In genomic region chr17:28015068-28015730, GRCm38 (mm10) we compare ENCODE assay signal across 8 mouse cellular contexts.
A peak's percentile ranks its signal among the peaks of the same experiment; 100 is the strongest.
DNase-seq lines count a peak whose midpoint lies in the region; ATAC-seq and TF ChIP-seq lines count a peak whose summit lies in the region.

No protein-coding gene starts in this region.

- H3K4me3 ChIP-seq in thymus, adult 2 months (ENCODE audit: control insufficient read depth, insufficient read depth, low read length) = peak overlapping the region; percentile 13
- no peak overlapping the region for H3K4me3 ChIP-seq in liver, embryonic 12.5 days

- no peak for TF ChIP-seq POLR2A in thymus, adult 2 months (IDR thresholded peaks at IDR 0.05; ENCODE audit: control insufficient read depth, extremely low read depth, insufficient read depth, low read length, poor library complexity)

- WGBS in thymus, adult 2 months = 6% methylated on average over 17 of the region's 17 CpGs
- WGBS in liver, embryonic 12.5 days (ENCODE audit: insufficient replicate concordance) = 20% methylated on average over 17 of the region's 17 CpGs

- intact Hi-C loops in heart, postnatal 10 days (cut with DNase I) = loop anchor here (2.0 kb wide), 1 partner anchor 14 kb away; no protein-coding TSS in a partner anchor
- intact Hi-C loops in gastrocnemius, postnatal 14 days (cut with DNase I; ENCODE audit: low total_unique reads) = no loop called here

- DNase-seq in thymus, adult 2 months = peak; percentile 41
- DNase-seq in thymus, postnatal 4 days = no peak
- DNase-seq in heart, postnatal 10 days = peak; percentile 60 to 62
- no peak for DNase-seq in adrenal gland, adult (ENCODE audit: inconsistent age in 2 of 2, low spot score in 1 of 2)
- DNase-seq in gastrocnemius, postnatal 14 days = no peak
- no peak for DNase-seq in gastrocnemius, postnatal 4 days (ENCODE audit: low spot score in 2 of 2)

- no peaks in the 10 kb centered on the region for H3K27me3 ChIP-seq in thymus, adult 2 months (ENCODE audit: control insufficient read depth, insufficient read depth, low read length)
- no peaks in the 10 kb centered on the region for H3K27me3 ChIP-seq in liver, embryonic 12.5 days (replicated peaks)

- 0 out of 2 replicates have a peak, but pooled peaks have one; percentile 25 for TF ChIP-seq CTCF in thymus, adult 2 months (IDR thresholded peaks at IDR 0.05; ENCODE audit: borderline replicate concordance, control insufficient read depth, extremely low read depth, insufficient read depth, low read length, poor library complexity)

- 0 out of 2 replicates have a peak, but pooled peaks have one; percentile 24 for ATAC-seq in liver, embryonic 12.5 days
- peak; percentile 69 for ATAC-seq in monocyte, adult 5-6 weeks (replicated peaks; ENCODE audit: insufficient number of reproducible peaks, low FRiP score, low TSS enrichment, poor library complexity, severe bottlenecking)

- H3K36me3 ChIP-seq in thymus, adult 2 months (ENCODE audit: control insufficient read depth, insufficient read depth, low read length) = no peaks in the 10 kb centered on the region
- H3K36me3 ChIP-seq in liver, embryonic 12.5 days = peaks cover 13% of the 10 kb centered on the region

- H3K9ac ChIP-seq in liver, embryonic 12.5 days = no peak overlapping the region

- H3K4me2 ChIP-seq in liver, embryonic 12.5 days = peak overlapping the region; percentile 33

- peak overlapping the region; percentile 69 for H3K27ac ChIP-seq in thymus, adult 2 months (ENCODE audit: control insufficient read depth, insufficient read depth, low read length)
- H3K27ac ChIP-seq in liver, embryonic 12.5 days = peak overlapping the region; percentile 74

- H3K4me1 ChIP-seq in thymus, adult 2 months (replicated peaks; ENCODE audit: control insufficient read depth, insufficient read depth, low read length) = peaks cover 85% of the 10 kb centered on the region
- H3K4me1 ChIP-seq in liver, embryonic 12.5 days = peaks cover 95% of the 10 kb centered on the region

- H3K9me3 ChIP-seq in liver, embryonic 12.5 days (replicated peaks) = no peaks in the 10 kb centered on the region

Comparison
In these comparisons a context has a peak if more than half of its experiments do, and no peak if none do; other contexts are left out.
1. DNase-seq: peak in thymus, adult 2 months (single experiment) and heart, postnatal 10 days (2 of 2); none in thymus, postnatal 4 days (single experiment), adrenal gland, adult (0 of 2), gastrocnemius, postnatal 14 days (single experiment) and gastrocnemius, postnatal 4 days (0 of 2).